Mouse (Mus musculus): ENCODE results near the gene Rin2. TPM values are rescaled to one million over a fixed set of nuclear protein-coding genes. Genes with fewer than 3 reads are reported as not detected.
A peak's percentile ranks its signal among the peaks of the same experiment; 100 is the strongest.

Gene Rin2
- polyA plus RNA-seq, 1 experiment from 2014 or later = 28.9 TPM

DNA sequence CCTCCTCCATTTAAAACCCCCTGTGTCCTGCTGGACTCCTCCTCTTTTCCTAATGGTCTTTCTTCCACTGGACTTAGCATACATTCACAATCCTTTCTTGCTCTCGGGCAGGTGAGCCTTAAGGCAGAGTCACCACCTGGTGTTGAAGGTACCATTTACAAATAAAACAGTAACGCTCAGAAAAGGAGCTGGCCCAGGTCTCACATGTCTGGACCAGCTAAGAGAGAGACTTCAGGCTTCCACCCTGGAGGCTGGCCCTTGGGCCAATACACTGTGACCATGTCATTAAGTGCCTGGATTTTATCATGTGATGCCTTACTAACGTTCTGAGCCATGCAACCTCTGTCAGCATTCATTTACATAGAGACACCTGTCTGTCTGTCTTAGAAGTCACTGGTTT, 165.3 kb downstream of the Rin2 start:
- Histone ChIP-seq H3K36me3 (no peaks in the 10 kb centered on the region), H3K4me2 (no peak overlapping the region), H3K27me3 (no peaks in the 10 kb centered on the region), H3K9me3 (no peaks in the 10 kb centered on the region), H3K9ac (no peak overlapping the region), H3K4me1 (0 out of 2 replicates have a peak, but pooled peaks cover 8% of the 10 kb centered on the region), H3K4me3 (no peak overlapping the region), H3K27ac (no peak overlapping the region)
- no peak for ATAC-seq (ENCODE audit: borderline replicate concordance, extremely low read depth, low FRiP score, low TSS enrichment)
- WGBS = 75% methylated on average over 3 of the region's 3 CpGs

DNA sequence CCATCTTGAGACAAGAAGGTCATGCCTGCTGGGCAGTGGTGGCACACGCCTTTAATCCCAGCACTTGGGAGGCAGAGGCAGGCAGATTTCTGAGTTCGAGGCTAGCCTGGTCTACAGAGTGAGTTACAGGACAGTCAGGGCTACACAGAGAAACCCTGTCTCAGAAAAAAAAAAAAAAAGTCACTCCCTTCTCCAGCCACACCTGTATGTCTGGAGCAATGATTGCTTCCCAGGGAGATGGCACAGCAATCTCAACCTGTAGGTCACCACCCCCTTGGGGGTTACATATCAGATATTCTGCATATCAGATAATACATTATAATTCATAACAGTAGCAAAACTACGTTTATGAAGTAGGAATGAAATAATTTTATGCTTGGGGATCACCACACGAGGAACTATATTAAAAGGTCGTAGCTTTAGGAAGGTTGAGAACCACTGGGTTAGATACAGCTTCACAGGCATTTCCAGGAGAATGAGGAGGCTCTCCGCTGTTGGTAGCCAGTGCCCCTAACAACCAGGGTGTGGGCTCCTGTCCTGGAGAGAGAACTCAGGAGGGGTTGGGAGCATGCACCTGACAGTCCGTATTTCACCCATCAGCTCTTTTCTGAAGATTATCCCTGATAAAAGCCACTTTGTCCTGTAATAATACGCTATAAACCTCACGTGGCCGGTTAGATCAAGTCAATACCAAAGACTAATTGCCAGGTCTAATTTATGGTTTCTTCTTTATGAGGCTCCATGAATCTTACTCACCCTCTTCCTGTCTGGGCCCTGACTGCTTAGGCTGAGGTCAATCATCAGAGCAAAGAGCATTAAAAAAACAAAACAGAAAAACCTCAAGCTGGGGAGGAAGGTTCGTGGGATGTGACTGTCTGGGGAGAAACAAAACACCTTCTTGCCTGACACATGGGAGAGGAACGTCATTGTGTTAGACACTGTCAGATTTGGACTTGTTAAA, 166.2 kb downstream of the Rin2 start:
- Histone ChIP-seq H3K9me3 (no peaks in the 10 kb centered on the region), H3K4me2 (no peak overlapping the region), H3K36me3 (no peaks in the 10 kb centered on the region; the same call in 1 of the 2 replicates), H3K27me3 (no peaks in the 10 kb centered on the region), H3K9ac (no peak overlapping the region), H3K4me3 (no peak overlapping the region), H3K27ac (no peak overlapping the region), H3K4me1 (0 out of 2 replicates have a peak, but pooled peaks cover 8% of the 10 kb centered on the region)
- ATAC-seq (ENCODE audit: borderline replicate concordance, extremely low read depth, low FRiP score, low TSS enrichment) = no peak
- WGBS = 81% methylated on average over 12 of the region's 12 CpGs

GRCm38 (mm10) chr2:145843322-145843721, 168.3 kb downstream of the Rin2 start:
- Histone ChIP-seq H3K9me3 (no peaks in the 10 kb centered on the region), H3K9ac (no peak overlapping the region)
- WGBS = 59% methylated on average over 6 of the region's 6 CpGs

GRCm38 (mm10) chr2:145846595-145846994, 171.6 kb downstream of the Rin2 start:
- Histone ChIP-seq H3K9ac (no peak overlapping the region), H3K4me1 (peaks cover 29% of the 10 kb centered on the region; the same call in 1 of the 2 replicates), H3K4me2 (no peak overlapping the region), H3K27ac (no peak overlapping the region), H3K9me3 (no peaks in the 10 kb centered on the region), H3K36me3 (peaks cover 3% of the 10 kb centered on the region; the same call in 1 of the 2 replicates), H3K4me3 (no peak overlapping the region), H3K27me3 (no peaks in the 10 kb centered on the region)
- 87% methylated on average over 3 of the region's 3 CpGs for WGBS
- no peak for ATAC-seq (ENCODE audit: borderline replicate concordance, extremely low read depth, low FRiP score, low TSS enrichment)

More at GRCm38 (mm10) chr2:145843322-145843721, 168.3 kb downstream of the Rin2 start:
- Histone ChIP-seq H3K27me3 (no peaks in the 10 kb centered on the region), H3K4me1 (0 out of 2 replicates have a peak, but pooled peaks cover 8% of the 10 kb centered on the region), H3K4me2 (no peak overlapping the region), H3K4me3 (no peak overlapping the region), H3K27ac (peak overlapping the region; percentile 50), H3K36me3 (peaks cover 3% of the 10 kb centered on the region; the same call in 1 of the 2 replicates)
- ATAC-seq (ENCODE audit: borderline replicate concordance, extremely low read depth, low FRiP score, low TSS enrichment) = peak; percentile 73

DNA sequence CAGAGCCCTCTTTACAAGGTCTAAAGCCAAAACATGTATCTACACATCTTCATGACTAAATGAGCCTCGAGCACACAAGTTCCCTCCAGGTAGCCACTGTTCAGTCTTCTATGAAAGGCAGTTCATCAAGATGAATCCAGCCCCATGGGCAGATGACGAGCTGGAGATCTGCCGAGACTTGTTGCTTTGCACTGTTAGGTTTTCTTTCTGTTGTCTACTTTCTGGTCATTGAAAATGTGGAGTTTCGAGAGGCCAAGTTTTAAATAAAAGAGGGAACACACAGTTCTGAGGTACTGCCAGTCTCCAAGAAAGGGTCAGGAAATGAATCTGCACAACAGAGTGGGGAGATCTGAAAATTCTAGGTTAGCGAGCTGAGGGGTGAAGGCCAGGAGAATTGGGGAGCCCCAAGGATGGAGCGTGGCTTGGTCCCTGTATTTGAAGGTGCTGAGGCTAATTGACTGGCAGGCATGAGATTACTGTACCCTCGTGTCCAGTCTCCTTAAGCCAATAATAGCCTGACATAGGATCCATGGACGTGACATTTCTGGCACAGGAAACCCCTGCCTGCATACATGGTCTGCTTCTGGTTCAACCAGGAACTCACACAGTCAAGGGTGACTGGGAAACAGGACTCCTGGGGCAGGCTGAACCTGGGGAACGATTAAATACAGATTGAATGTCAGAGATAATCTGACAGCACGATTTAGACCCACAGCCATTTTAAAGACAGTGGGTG, 174.3 kb downstream of the Rin2 start:
- Histone ChIP-seq H3K4me1 (peaks cover 30% of the 10 kb centered on the region; the same call in 1 of the 2 replicates), H3K27ac (0 out of 2 replicates have a peak overlapping the region, but pooled peaks have one; percentile 29), H3K27me3 (no peaks in the 10 kb centered on the region), H3K4me2 (no peak overlapping the region), H3K9ac (no peak overlapping the region), H3K4me3 (no peak overlapping the region), H3K9me3 (no peaks in the 10 kb centered on the region), H3K36me3 (peaks cover 3% of the 10 kb centered on the region; the same call in 1 of the 2 replicates)
- no peak for ATAC-seq (ENCODE audit: borderline replicate concordance, extremely low read depth, low FRiP score, low TSS enrichment)
- WGBS = 75% methylated on average over 10 of the region's 10 CpGs

GRCm38 (mm10) chr2:145850779-145851178, 175.8 kb downstream of the Rin2 start:
- 47% methylated on average over 4 of the region's 4 CpGs for WGBS
- no peaks in the 10 kb centered on the region for H3K9me3 ChIP-seq
- ATAC-seq (ENCODE audit: borderline replicate concordance, extremely low read depth, low FRiP score, low TSS enrichment) = peak; percentile 82; the same call in 1 of the 2 replicates
- H3K9ac ChIP-seq = no peak overlapping the region
- peaks cover 3% of the 10 kb centered on the region; the same call in 1 of the 2 replicates for H3K36me3 ChIP-seq
- no peak overlapping the region for H3K4me3 ChIP-seq
- no peak overlapping the region for H3K4me2 ChIP-seq
- peak overlapping the region; percentile 57 for H3K27ac ChIP-seq
- peaks cover 23% of the 10 kb centered on the region; the same call in 1 of the 2 replicates for H3K4me1 ChIP-seq
- H3K27me3 ChIP-seq = no peaks in the 10 kb centered on the region

GRCm38 (mm10) chr2:145855831-145856230, 180.8 kb downstream of the Rin2 start:
- H3K4me3 ChIP-seq = no peak overlapping the region
- H3K27ac ChIP-seq = no peak overlapping the region
- no peak; the same call in 1 of the 2 replicates for ATAC-seq (ENCODE audit: borderline replicate concordance, extremely low read depth, low FRiP score, low TSS enrichment)
- H3K9me3 ChIP-seq = no peaks in the 10 kb centered on the region
- H3K36me3 ChIP-seq = no peaks in the 10 kb centered on the region
- H3K27me3 ChIP-seq = no peaks in the 10 kb centered on the region
- no peak overlapping the region for H3K9ac ChIP-seq
- peaks cover 37% of the 10 kb centered on the region for H3K4me1 ChIP-seq
- WGBS = 54% methylated on average over 9 of the region's 9 CpGs
- H3K4me2 ChIP-seq = no peak overlapping the region

DNA sequence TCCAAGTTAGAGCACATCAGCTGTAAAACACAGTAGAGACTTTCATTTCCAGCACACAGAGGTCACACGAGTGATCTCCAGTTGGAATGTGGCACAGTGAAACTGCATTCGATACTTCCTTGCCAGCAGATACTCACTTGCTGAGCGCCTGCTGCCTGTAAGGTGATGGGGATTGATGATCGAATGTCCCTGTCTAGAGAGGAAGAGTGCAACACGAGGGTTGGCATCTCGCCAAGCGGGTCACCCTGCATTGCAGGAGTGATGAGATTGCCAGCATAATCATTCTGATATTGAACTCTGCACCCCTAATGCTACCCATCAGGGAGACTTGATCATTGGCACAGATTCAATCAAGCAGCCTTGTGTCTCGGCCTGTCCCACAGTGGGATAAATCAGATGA, 182.8 kb downstream of the Rin2 start:
- peaks cover 35% of the 10 kb centered on the region for H3K4me1 ChIP-seq
- no peaks in the 10 kb centered on the region for H3K36me3 ChIP-seq
- H3K9me3 ChIP-seq = no peaks in the 10 kb centered on the region
- H3K9ac ChIP-seq = no peak overlapping the region
- H3K27ac ChIP-seq = peak overlapping the region; percentile 98; the same call in 1 of the 2 replicates
- no peak overlapping the region for H3K4me3 ChIP-seq
- 43% methylated on average over 8 of the region's 8 CpGs for WGBS
- H3K4me2 ChIP-seq = no peak overlapping the region
- ATAC-seq (ENCODE audit: borderline replicate concordance, extremely low read depth, low FRiP score, low TSS enrichment) = no peak
- no peaks in the 10 kb centered on the region for H3K27me3 ChIP-seq

GRCm38 (mm10) chr2:145859442-145859931, 184.5 kb downstream of the Rin2 start:
- WGBS = 17% methylated on average over 7 of the region's 7 CpGs
- peak; percentile 47 for ATAC-seq (ENCODE audit: borderline replicate concordance, extremely low read depth, low FRiP score, low TSS enrichment)

DNA sequence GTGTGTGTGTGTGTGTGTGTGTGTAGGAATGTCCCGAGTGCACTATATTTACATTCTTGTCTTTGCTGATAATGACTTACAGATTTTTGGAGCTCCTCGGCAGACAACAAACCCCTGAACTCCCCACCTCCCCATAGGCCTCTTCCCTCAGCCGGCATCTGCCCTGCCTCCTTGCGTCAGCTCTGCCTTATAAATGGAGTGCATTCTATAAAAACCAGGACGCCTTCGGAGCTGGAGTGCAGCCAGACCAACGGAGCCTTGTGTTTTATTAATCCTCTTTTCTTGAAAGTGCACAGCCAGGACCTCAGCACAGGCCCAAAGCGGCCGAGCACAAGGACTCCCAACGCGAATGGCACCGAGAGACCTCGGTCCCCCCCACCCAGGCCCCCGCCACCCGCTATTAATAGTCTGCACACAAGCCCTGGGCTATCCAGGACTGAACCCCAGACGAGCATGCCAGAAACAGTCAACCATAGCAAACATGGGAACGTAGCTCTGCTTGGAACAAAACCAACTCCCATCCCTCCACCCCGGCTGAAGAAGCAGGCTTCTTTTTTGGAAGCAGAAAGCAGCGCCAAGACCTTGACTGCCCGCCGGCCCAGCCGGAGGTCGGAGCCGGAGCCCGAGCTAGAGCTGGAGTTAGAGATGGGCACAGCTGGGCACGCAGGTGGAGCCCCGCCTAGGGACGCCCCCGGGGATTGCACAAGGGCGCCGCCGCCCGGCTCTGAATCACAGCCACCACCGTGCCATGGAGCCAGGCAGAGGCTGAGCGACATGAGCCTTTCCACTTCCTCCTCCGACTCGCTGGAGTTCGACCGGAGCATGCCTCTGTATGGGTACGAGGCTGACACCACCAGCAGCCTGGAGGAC, 185.2 kb downstream of the Rin2 start:
- Histone ChIP-seq H3K27me3 (no peaks in the 10 kb centered on the region), H3K9me3 (no peaks in the 10 kb centered on the region), H3K27ac (peak overlapping the region; percentile 98), H3K4me3 (peak overlapping the region; percentile 49), H3K9ac (peak overlapping the region; percentile 57), H3K4me2 (peak overlapping the region; percentile 67), H3K36me3 (no peaks in the 10 kb centered on the region), H3K4me1 (peaks cover 50% of the 10 kb centered on the region)
- ATAC-seq (ENCODE audit: borderline replicate concordance, extremely low read depth, low FRiP score, low TSS enrichment) = peak; percentile 75
- WGBS = 6% methylated on average over 40 of the region's 40 CpGs

More at GRCm38 (mm10) chr2:145859442-145859931, 184.5 kb downstream of the Rin2 start:
- no peaks in the 10 kb centered on the region for H3K9me3 ChIP-seq
- H3K9ac ChIP-seq = no peak overlapping the region; the same call in 1 of the 2 replicates
- H3K27ac ChIP-seq = peak overlapping the region; percentile 98
- H3K36me3 ChIP-seq = no peaks in the 10 kb centered on the region
- H3K4me1 ChIP-seq = peaks cover 50% of the 10 kb centered on the region
- peak overlapping the region; percentile 49; the same call in 1 of the 2 replicates for H3K4me3 ChIP-seq
- no peaks in the 10 kb centered on the region for H3K27me3 ChIP-seq
- peak overlapping the region; percentile 67 for H3K4me2 ChIP-seq
